Mouse (Mus musculus) MEL (cell line): ENCODE results near the gene Higd1c.
"Not testable (repeated sequence)": the region's sequence is repeated elsewhere in the genome, so short reads cannot be mapped to it uniquely, and the experiment has no call there.

Source experiments
- BHLHE40 ChIP-seq: IDR thresholded peaks from 2 replicates; pipeline ENCODE4 v1.6.1; 2012; ENCODE audit warnings: low read depth, mild to moderate bottlenecking, inconsistent platforms, low read length, improper control_type of control experiment, borderline replicate concordance
- CTCF ChIP-seq, 3 experiments: IDR thresholded peaks in 2 of 3; conservative IDR thresholded peaks in 1 of 3; 2 replicates each; pipeline ENCODE4 v1.5.1; 2011 to 2012; ENCODE audit warnings: low read length in 3 of 3, low read depth in 2 of 3, mild to moderate bottlenecking in 2 of 3, improper control_type of control experiment in 1 of 3, inconsistent platforms in 1 of 3, mixed read lengths in 1 of 3, moderate library complexity in 1 of 3; ENCODE audit not compliant: control insufficient read depth in 1 of 3, insufficient read depth in 1 of 3, poor library complexity in 1 of 3, severe bottlenecking in 1 of 3
- EP300 ChIP-seq, 2 experiments: IDR thresholded peaks; 2 replicates each; pipeline ENCODE4 v1.6.1; 2011; ENCODE audit warnings: improper control_type of control experiment in 2 of 2, low read length in 2 of 2, low read depth in 1 of 2, mild to moderate bottlenecking in 1 of 2
- GATA1 ChIP-seq: IDR thresholded peaks from 2 replicates; pipeline ENCODE4 v1.6.1; 2011; ENCODE audit warnings: low read depth, low read length, improper control_type of control experiment
- HCFC1 ChIP-seq: IDR thresholded peaks from 2 replicates; pipeline ENCODE4 v1.6.1; 2012; ENCODE audit warnings: low read depth, mild to moderate bottlenecking, inconsistent platforms, low read length, improper control_type of control experiment, moderate library complexity
- MAFK ChIP-seq: IDR thresholded peaks from 2 replicates; pipeline ENCODE4 v1.6.1; 2011; ENCODE audit warnings: low read depth, mild to moderate bottlenecking, low read length, improper control_type of control experiment, borderline replicate concordance
- MYC ChIP-seq: IDR thresholded peaks from 2 replicates; pipeline ENCODE4 v1.6.1; 2011; ENCODE audit warnings: low read depth, mild to moderate bottlenecking, low read length, improper control_type of control experiment, moderate library complexity
- SMC3 ChIP-seq: IDR thresholded peaks from 2 replicates; pipeline ENCODE4 v1.6.1; 2011; ENCODE audit warnings: low read depth, low read length, improper control_type of control experiment
- TBP ChIP-seq: IDR thresholded peaks from 2 replicates; pipeline ENCODE4 v1.8.0; 2011; ENCODE audit warnings: low read depth, low read length, improper control_type of control experiment
- TCF12 ChIP-seq: IDR thresholded peaks from 2 replicates; pipeline ENCODE4 v1.6.1; 2014; ENCODE audit warnings: low read depth, mild to moderate bottlenecking, inconsistent platforms, low read length, improper control_type of control experiment, moderate library complexity
- USF1 ChIP-seq: IDR thresholded peaks from 2 replicates; pipeline ENCODE4 v1.6.1; 2014; ENCODE audit warnings: low read depth, mild to moderate bottlenecking, inconsistent platforms, low read length, improper control_type of control experiment, moderate library complexity

DNA sequence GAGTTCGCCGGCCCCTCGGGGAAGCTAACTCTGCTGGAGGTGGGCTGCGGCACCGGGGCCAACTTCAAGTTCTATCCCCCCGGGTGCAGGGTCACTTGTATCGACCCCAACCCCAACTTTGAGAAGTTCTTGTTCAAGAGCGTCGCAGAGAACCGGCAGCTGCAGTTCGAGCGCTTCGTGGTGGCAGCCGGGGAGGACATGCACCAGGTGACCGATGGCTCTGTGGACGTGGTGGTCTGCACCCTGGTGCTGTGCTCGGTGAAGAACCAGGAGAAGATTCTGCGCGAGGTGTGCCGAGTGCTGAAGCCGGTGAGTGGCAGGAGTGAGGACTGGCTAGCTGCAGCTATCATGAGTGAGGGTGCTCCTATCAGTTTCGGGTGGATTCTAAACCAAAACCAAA, 10.9 kb upstream of the Higd1c start:
- not testable (repeated sequence) for TF ChIP-seq CTCF (IDR thresholded peaks at IDR 0.05 in 2 of 3, conservative IDR thresholded peaks at IDR 0.05 in 1 of 3; ENCODE audit: control insufficient read depth in 1 of 3, insufficient read depth in 1 of 3, low read depth in 2 of 3, low read length in 3 of 3, poor library complexity in 1 of 3, severe bottlenecking in 1 of 3); GATA1; TCF12; BHLHE40; MAFK; MYC; EP300 (IDR thresholded peaks at IDR 0.05; ENCODE audit: low read depth in 1 of 2, low read length in 2 of 2); TBP; SMC3; HCFC1; USF1
